Mouse (Mus musculus): ENCODE data around the gene Txndc9. TPM values are rescaled to one million over a fixed set of nuclear protein-coding genes. Genes with fewer than 3 reads are reported as not detected.

The Txndc9 gene
- polyA plus RNA-seq (2016; fragmentation: Nextera tagmentation; extraction: Ambion mirVana), result 144 and 150 TPM in 2 replicates

DNA sequence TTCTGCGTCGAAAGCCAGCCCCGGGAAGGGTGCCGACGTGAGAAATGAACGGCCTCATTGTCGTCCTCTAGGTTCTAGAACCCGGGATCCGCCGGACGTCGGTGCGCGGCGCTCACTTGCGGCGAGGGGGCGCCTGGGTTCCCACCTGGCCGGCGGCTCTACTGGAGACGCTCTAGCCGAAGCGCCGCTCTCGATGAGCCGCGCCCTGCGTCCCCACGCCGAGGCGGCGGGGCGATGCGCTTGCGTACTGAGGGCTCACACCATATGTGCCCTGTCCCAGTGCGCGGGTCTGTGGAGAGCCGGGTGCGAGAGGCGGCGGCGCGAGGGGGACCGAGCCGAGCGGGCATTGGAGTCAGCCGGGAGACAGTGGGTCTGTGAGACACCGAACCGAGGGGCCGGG, at the start of gene Txndc9, which contains the start of gene Eif5b:
Gene Txndc9 (minus strand): TSS at position 27 of the 400 bp plus-strand sequence.
Gene Eif5b (plus strand): TSS at position 144 of the 400 bp plus-strand sequence.
- peak; percentile 96 for DNase-seq (ENCODE audit: low spot score)
- Histone ChIP-seq H3K9me3 (no peaks in the 10 kb centered on the region), H3K4me3 (peak within 1 kb of the TSS; percentile 99), H3K27ac (replicated peaks) (peak within 1 kb of the TSS; percentile 96), H3K4me1 (peaks cover 16% of the 10 kb centered on the region), H3K27me3 (replicated peaks; ENCODE audit: low read depth, poor library complexity, severe bottlenecking) (no peaks in the 10 kb centered on the region), H3K36me3 (replicated peaks) (peaks cover 31% of the 10 kb centered on the region)
- WGBS, result under 1% methylated on average over 50 of the region's 50 CpGs

DNA sequence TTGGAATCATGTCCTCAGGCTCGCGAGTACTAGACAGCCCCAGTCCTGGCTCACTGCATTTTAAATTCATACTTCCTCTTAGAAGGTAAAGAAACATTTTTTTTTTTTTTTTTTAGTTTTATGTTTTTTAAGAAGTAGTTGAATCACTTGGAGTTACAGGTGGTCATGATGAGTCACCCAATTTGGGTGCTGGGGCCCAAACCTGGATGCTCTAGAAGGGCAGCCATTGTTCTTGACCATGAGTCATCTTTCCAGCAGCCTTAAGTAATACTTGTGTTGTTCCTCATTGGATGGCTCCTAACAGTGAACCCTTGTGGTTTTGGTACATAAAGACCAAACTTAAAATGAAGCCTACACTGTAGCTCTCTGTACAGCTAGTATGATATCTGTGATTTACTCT, 41.2 kb upstream of the Txndc9 start:
- H3K36me3 ChIP-seq (replicated peaks), result peaks cover 95% of the 10 kb centered on the region
- no peak for DNase-seq (ENCODE audit: low spot score)

DNA sequence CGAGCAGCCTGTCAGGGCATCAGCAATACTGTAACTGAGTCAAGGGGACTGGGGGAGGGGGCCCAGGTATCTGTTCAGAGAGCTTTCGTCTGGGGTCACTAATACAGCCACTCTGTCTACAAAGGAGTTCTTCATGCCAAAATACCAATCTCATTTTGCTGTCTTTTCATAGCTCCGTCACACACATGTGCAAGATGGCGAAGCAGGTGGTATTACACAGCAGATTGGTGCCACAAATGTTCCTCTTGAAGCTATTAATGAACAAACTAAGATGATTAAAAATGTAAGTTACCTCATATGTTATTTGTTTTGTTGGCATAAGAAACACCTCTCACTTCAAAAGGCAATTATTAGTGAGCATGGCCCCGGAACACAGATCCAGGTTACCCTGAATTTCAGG, 39.7 kb upstream of the Txndc9 start:
- Histone ChIP-seq H3K27me3 (replicated peaks; ENCODE audit: low read depth, poor library complexity, severe bottlenecking) (no peaks in the 10 kb centered on the region), H3K4me1 (no peaks in the 10 kb centered on the region), H3K4me3 (no peak overlapping the region), H3K27ac (replicated peaks) (no peak overlapping the region), H3K9me3 (no peaks in the 10 kb centered on the region; the same call in 1 of the 2 replicates), H3K36me3 (replicated peaks) (peaks cover 94% of the 10 kb centered on the region)
- no peak for DNase-seq (ENCODE audit: low spot score)
- 92% methylated on average over 5 of the region's 5 CpGs for WGBS

More for the DNA sequence above, 41.2 kb upstream of the Txndc9 start:
- Histone ChIP-seq H3K9me3 (no peaks in the 10 kb centered on the region; the same call in 1 of the 2 replicates), H3K27me3 (replicated peaks; ENCODE audit: low read depth, poor library complexity, severe bottlenecking) (no peaks in the 10 kb centered on the region), H3K4me1 (no peaks in the 10 kb centered on the region), H3K4me3 (no peak overlapping the region), H3K27ac (replicated peaks) (no peak overlapping the region)
- WGBS, result 96% methylated on average over 2 of the region's 2 CpGs

DNA sequence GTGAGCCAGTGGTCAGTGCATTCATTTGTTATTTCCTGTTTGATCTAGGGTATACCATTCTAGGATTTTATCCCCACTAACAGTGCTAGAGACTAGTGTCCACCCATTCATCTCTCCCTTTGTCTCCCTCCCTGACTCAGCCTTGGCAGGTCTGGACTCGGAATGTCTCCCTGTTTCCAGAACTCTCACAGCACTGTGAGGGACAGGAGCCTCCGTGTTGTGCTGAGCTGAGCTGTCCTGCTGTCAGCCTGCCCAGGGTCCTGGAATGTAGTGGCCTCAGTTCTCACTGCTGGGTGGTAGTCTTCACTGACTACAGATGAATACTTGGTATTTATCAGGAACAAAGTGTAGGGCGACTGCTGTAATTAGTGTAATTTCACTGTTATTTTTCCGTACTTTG, 37.8 kb upstream of the Txndc9 start:
- H3K36me3 ChIP-seq (replicated peaks), result peaks cover 87% of the 10 kb centered on the region
- H3K4me3 ChIP-seq, result no peak overlapping the region
- DNase-seq (ENCODE audit: low spot score), result no peak
- H3K4me1 ChIP-seq, result no peaks in the 10 kb centered on the region
- no peaks in the 10 kb centered on the region for H3K27me3 ChIP-seq (replicated peaks; ENCODE audit: low read depth, poor library complexity, severe bottlenecking)
- H3K9me3 ChIP-seq, result no peaks in the 10 kb centered on the region
- no peak overlapping the region for H3K27ac ChIP-seq (replicated peaks)
- WGBS, result 90% methylated on average over 4 of the region's 4 CpGs

DNA sequence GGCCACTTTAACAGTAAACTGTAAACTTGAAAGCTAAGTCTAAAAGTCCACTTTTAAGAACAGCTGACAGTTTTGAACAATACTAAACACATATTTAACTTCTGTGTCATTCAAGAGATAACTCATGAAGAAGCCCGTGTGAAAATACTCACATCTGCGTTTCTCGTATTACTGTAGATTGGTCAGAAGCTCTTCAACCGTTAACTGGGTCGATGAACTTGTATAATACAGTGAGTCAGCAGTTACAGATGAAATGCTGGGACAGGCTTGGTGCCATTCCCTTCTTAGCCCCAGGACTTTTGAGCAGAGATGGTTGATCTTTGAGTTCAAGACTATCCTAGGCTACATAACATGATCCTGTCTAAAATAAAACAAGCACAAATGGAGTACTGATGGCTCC, 33.7 kb upstream of the Txndc9 start:
- Histone ChIP-seq H3K4me3 (no peak overlapping the region), H3K27ac (replicated peaks) (no peak overlapping the region), H3K36me3 (replicated peaks) (peaks cover 58% of the 10 kb centered on the region), H3K4me1 (no peaks in the 10 kb centered on the region), H3K9me3 (no peaks in the 10 kb centered on the region), H3K27me3 (replicated peaks; ENCODE audit: low read depth, poor library complexity, severe bottlenecking) (no peaks in the 10 kb centered on the region)
- WGBS, result 93% methylated on average over 5 of the region's 5 CpGs
- no peak for DNase-seq (ENCODE audit: low spot score)

DNA sequence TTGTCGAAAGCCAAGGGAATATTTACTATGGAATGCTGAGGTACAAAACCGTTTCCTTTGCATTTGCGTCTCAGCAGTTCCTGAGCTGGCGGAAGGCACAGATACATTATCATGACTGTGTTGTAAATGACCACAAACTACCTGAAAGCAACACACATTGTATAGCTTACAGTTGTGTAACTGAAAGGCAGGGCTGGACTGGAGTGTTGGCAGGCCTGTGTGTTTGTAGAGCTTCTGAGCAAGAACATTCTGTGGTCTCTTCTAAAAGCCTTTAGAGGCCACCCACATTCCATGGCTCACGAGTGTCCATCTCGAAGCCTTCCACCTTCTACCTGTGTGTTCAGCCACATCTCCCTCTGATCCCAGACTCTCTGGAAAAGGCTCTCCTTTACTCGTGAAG, 29.6 kb upstream of the Txndc9 start:
- H3K27me3 ChIP-seq (replicated peaks; ENCODE audit: low read depth, poor library complexity, severe bottlenecking), result no peaks in the 10 kb centered on the region
- no peaks in the 10 kb centered on the region for H3K9me3 ChIP-seq
- no peak overlapping the region for H3K27ac ChIP-seq (replicated peaks)
- WGBS, result 94% methylated on average over 7 of the region's 7 CpGs
- no peaks in the 10 kb centered on the region for H3K4me1 ChIP-seq
- H3K4me3 ChIP-seq, result no peak overlapping the region
- no peak for DNase-seq (ENCODE audit: low spot score)
- H3K36me3 ChIP-seq (replicated peaks), result peaks cover 54% of the 10 kb centered on the region

DNA sequence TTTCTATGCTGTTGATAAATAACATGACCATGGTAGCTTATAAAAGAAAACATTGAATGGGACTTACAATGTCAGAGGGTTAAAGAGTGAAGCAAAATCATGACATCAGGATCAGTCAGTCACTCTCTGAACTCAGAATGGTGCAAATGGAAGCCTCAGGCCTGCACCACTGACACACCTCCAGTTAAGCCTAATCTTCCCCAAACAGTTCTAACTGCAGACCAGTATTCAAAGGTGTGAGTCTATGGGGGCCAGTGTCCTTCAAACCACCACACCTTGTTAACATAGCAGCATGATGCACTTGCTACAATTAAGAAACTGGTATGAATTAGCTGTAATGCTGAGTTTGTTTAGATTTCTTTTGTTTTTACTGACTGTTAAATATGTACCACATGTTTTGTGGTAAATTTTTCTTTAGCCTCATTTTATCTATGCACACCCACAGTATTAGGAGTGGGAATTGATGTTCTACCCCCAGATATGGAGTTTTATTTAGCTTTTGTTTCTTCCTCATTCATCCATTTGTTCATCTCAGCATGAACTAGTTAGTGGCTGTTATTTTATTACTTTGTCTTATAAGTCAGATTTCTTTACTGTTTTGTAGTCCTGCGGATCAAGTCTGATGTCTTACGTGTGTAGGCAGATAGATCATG, 17.0 kb upstream of the Txndc9 start:
- 96% methylated on average over 2 of the region's 2 CpGs for WGBS
- Histone ChIP-seq H3K27ac (replicated peaks) (no peak overlapping the region), H3K27me3 (replicated peaks; ENCODE audit: low read depth, poor library complexity, severe bottlenecking) (no peaks in the 10 kb centered on the region)

DNA sequence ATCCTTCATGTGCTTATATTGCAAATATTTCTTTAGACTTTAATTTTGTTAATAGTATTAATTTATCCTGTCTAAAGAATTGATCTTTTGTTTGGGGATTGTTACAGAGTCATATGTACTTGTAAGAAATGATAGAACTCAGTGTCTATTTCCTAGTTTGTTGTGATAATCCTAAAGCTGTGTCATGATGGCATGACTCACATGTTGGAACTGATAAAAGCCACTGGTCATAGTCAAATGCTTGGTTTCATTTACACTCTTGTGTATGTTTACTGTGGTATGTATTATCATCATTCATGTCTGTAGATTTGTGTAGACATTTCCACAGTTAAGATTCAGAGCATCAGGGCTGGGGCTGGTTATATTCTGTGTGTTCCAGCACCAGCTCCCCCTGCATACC, 14.8 kb upstream of the Txndc9 start:
- Histone ChIP-seq H3K9me3 (no peaks in the 10 kb centered on the region), H3K27ac (replicated peaks) (no peak overlapping the region), H3K4me3 (no peak overlapping the region), H3K36me3 (replicated peaks) (no peaks in the 10 kb centered on the region), H3K27me3 (replicated peaks; ENCODE audit: low read depth, poor library complexity, severe bottlenecking) (no peaks in the 10 kb centered on the region), H3K4me1 (no peaks in the 10 kb centered on the region)
- no peak for DNase-seq (ENCODE audit: low spot score)

More for the DNA sequence above, 17.0 kb upstream of the Txndc9 start:
- peaks cover 21% of the 10 kb centered on the region for H3K36me3 ChIP-seq (replicated peaks)
- no peak overlapping the region for H3K4me3 ChIP-seq
- DNase-seq (ENCODE audit: low spot score), result no peak
- no peaks in the 10 kb centered on the region for H3K9me3 ChIP-seq
- no peaks in the 10 kb centered on the region for H3K4me1 ChIP-seq

DNA sequence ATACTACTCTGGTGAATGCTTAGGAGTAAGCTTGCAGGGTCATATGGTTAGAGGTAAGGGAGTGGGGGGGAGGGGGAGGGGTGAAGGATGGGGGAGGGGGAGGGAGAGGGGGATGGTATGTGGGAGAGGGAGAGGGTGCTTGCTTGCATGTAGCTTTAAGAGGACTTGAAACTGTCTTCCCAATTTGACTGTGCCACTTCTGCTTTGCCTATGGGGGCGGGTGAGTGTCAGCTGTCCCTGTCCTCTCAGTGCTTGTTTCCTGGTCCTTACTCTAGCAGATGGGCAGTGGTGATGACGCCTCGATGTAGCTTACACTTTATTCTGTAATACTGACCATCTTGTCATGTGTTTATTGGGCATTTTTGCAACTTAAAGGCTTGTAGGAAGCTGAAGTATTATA, 14.4 kb upstream of the Txndc9 start:
- no peak for DNase-seq (ENCODE audit: low spot score)
- 84% methylated on average over 3 of the region's 3 CpGs for WGBS
- H3K4me3 ChIP-seq, result no peak overlapping the region

DNA sequence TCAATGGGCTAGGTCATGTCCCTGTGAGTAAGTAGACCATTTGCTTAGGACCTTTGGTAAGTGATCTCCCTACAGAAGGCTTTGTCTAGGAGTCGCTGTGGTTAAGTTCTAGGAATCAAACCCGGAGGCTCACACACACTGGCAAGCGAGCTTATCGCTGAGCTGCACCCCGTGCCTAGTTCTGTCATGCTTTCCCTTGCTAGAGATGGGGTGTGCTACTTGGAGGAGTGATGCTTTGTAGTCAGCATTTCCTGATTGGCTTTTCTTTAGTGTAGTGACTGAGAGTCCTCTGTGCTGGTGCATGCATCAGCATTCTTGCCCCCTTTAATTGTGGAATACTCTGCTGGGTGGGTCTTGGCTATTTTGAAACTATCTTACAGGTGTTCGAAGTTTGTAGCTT, 14.0 kb upstream of the Txndc9 start:
- WGBS, result 86% methylated on average over 6 of the region's 6 CpGs
- no peak for DNase-seq (ENCODE audit: low spot score)
- no peaks in the 10 kb centered on the region for H3K27me3 ChIP-seq (replicated peaks; ENCODE audit: low read depth, poor library complexity, severe bottlenecking)
- H3K27ac ChIP-seq (replicated peaks), result no peak overlapping the region
- no peaks in the 10 kb centered on the region for H3K36me3 ChIP-seq (replicated peaks)
- no peaks in the 10 kb centered on the region for H3K4me1 ChIP-seq
- H3K4me3 ChIP-seq, result no peak overlapping the region
- no peaks in the 10 kb centered on the region for H3K9me3 ChIP-seq

More for the DNA sequence above, 14.4 kb upstream of the Txndc9 start:
- Histone ChIP-seq H3K9me3 (no peaks in the 10 kb centered on the region), H3K27ac (replicated peaks) (no peak overlapping the region), H3K27me3 (replicated peaks; ENCODE audit: low read depth, poor library complexity, severe bottlenecking) (no peaks in the 10 kb centered on the region), H3K4me1 (no peaks in the 10 kb centered on the region), H3K36me3 (replicated peaks) (no peaks in the 10 kb centered on the region)

DNA sequence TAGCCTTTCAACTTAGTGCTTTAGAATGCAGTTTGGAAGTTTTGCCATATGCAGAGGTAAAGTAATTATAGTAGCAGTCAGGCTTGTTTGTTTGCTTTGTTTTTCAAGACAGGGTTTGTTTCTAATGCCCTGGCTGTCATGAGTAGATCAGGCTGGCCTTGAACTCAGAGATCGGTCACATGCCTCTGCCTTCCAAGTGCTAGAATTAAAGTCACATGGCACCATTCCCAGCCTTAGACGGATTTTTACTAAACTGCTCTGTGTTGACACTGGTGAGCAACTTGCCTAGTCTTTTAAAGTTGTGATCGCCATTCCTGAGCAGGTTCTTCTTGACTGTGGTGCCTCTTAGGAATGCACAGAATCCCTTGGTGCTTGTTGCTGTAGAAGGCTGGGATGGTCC, 9.0 kb upstream of the Txndc9 start:
- H3K27me3 ChIP-seq (replicated peaks; ENCODE audit: low read depth, poor library complexity, severe bottlenecking), result no peaks in the 10 kb centered on the region
- DNase-seq (ENCODE audit: low spot score), result no peak
- H3K4me3 ChIP-seq, result no peak overlapping the region
- no peaks in the 10 kb centered on the region for H3K9me3 ChIP-seq
- H3K27ac ChIP-seq (replicated peaks), result no peak overlapping the region
- H3K4me1 ChIP-seq, result no peaks in the 10 kb centered on the region
- H3K36me3 ChIP-seq (replicated peaks), result no peaks in the 10 kb centered on the region; the same call in 1 of the 2 replicates
- WGBS, result 75% methylated on average over 3 of the region's 3 CpGs

DNA sequence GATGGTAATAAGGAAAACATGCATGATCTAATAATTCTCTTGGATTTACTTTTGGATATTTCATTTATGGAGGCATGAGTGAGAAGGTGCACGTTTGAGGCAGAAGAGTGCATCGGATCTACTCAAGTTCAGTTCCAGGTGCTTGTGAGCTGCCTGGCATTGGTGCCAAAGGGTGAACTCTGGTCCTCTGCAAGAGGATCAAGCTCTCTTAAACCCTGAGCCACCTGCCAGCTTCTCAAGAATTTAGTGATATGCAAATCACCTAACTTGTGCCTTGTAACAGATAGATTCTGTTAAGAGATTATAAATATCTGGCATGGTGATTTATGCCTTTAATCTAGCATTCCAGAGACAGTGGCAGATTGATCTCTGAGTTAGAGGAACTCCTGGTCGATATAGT, 5.4 kb upstream of the Txndc9 start:
- peaks cover 11% of the 10 kb centered on the region for H3K4me1 ChIP-seq
- H3K27ac ChIP-seq (replicated peaks), result no peak overlapping the region
- H3K36me3 ChIP-seq (replicated peaks), result peaks cover 2% of the 10 kb centered on the region
- WGBS, result 93% methylated on average over 3 of the region's 3 CpGs
- H3K4me3 ChIP-seq, result no peak overlapping the region
- H3K9me3 ChIP-seq, result no peaks in the 10 kb centered on the region
- DNase-seq (ENCODE audit: low spot score), result no peak
- no peaks in the 10 kb centered on the region for H3K27me3 ChIP-seq (replicated peaks; ENCODE audit: low read depth, poor library complexity, severe bottlenecking)

DNA sequence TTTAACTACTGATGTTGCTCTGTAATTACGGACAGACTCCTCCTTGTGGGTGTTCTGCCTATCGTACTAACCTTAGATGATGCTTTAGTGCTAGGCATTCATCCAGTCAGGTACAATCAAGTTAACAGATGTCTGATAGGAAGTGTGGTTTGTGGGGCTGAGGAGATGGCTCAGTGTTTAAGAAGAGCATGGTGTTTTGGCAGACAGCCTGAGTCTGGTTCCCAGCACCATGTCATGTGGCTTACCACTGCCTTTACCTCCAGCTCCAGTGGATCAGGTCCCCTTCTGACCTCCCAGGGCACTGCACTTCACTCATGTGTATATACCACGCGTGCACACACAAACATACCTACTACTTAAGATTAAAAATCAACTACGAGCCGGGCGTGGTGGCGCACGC, 4.3 kb upstream of the Txndc9 start:
- no peak for DNase-seq (ENCODE audit: low spot score)
- Histone ChIP-seq H3K27ac (replicated peaks) (no peak overlapping the region), H3K36me3 (replicated peaks) (peaks cover 2% of the 10 kb centered on the region), H3K27me3 (replicated peaks; ENCODE audit: low read depth, poor library complexity, severe bottlenecking) (no peaks in the 10 kb centered on the region), H3K9me3 (no peaks in the 10 kb centered on the region), H3K4me1 (peaks cover 11% of the 10 kb centered on the region), H3K4me3 (no peak overlapping the region)
- WGBS, result 94% methylated on average over 9 of the region's 9 CpGs

Data from embryonic facial prominence, embryonic 10.5 days (tissue).